Mouse (Mus musculus) thymus, adult 18-20 months (tissue): ENCODE measurements around the gene Vipas39.
"Not testable (repeated sequence)": the region's sequence is repeated elsewhere in the genome, so short reads cannot be mapped to it uniquely, and the experiment has no call there.

Experiments used
- DNase-seq, 2 experiments: peaks; one replicate each; pipeline ENCODE4 v3.0.0; 2022; ENCODE audit warnings: mixed read lengths in 2 of 2

Vipas39 gene

DNA sequence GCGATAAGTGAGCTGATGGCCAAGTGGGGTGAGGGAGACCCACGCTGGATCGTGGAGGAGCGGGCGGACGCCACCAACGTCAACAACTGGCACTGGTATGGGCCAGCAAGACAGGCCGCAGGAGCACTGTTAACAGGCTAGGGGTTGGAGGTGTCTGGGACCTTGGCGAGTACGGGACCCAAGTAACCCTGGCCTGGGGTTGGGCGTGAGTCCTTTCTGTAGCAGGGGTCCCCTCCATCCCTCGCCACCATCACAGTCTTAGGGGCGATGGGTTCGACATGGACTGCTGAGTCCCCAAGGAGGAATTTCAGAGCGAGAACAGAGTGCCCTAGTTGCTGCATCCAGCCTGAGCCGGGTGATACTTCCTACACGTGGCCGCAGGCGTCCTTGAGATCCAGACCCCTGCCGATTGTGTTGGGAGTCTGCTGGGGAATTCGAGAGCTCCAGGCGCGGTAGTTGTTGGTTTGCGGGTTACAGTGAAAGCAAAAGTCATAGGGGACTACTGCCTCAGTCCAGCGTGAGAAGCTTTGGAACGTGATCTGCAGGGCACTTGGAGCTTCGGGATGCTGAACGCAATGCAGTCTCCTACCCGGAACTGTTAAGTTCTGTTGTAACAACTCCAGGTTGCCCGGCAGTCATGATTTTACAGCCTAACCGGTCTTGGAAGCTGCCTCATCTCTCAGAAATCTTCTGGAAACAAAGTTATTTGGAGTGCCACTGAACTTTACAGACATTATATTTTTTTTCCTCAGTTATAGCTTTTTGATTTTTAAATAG, 959 bp upstream of the Vipas39 start:
- no peak for DNase-seq

- DNase-seq: no peak
Measured at GRCm38 (mm10) chr12:87265444-87265843, 612 bp downstream of the Vipas39 start.

DNA sequence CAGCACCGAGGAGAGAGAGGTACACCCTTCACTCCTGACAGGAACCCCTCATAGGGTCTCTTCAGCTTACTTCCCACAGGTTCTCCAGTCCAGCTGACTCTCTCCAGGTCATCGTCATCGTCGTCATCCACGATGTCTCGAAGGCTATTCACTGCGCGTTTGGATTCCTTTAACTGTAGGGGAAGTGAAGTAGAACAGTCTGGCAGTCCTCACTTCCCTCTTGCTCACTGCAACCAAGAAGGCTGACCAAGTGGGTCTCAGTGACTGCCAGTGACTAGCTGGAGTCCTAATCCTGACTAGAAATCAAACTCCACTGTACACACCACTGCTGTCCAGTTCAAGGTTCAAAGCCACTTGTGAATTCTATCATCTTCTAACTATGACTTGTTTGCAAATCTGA, 5.5 kb downstream of the Vipas39 start:
- DNase-seq: no peak

- no peak for DNase-seq
Measured at GRCm38 (mm10) chr12:87256629-87257028, 9.4 kb downstream of the Vipas39 start.

DNA sequence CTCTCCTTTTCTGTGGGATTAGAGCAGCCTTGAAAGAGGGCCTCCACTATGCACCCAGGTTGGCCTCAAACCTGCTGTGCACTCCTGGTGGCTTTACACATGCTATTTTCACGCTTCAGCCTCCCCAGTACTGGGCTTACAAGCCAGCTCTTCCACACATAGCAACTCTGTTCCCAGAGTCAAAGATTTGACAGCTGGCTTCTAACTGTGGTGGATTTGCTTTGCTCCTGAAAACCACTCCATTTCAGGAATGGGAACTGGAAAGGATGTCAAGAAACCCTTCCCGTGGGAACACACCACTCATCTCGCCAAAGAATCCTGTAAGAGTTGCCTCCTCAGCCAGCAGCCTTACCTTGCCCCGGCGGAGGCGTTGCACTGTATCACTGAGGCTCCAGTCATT, 12.2 kb downstream of the Vipas39 start:
- DNase-seq: no peak

DNA sequence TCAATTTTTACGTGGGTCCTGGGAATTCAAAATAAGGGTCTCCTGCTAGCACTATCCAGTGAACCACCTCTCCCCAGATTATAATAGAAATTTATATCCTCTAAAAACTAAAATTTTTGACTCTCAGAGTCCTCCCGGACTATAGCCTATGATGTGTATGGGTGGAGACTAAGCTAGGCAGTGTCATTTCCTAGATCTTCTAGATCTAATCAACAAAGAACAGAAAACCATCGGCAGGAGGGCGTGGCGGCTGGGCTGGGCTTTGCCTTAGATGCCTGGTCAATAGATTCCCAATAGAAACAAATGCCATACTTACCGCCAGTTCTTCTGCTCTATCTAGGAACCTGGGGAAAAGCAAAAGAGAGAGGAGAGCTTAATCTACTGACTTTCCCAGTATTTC, 15.9 kb downstream of the Vipas39 start:
- DNase-seq: no peak

- no peak for DNase-seq
Measured at GRCm38 (mm10) chr12:87238632-87239031, 27.4 kb downstream of the Vipas39 start, which contains the start of gene Noxred1. Gene Noxred1 (minus strand): TSS chr12:87238732.

DNA sequence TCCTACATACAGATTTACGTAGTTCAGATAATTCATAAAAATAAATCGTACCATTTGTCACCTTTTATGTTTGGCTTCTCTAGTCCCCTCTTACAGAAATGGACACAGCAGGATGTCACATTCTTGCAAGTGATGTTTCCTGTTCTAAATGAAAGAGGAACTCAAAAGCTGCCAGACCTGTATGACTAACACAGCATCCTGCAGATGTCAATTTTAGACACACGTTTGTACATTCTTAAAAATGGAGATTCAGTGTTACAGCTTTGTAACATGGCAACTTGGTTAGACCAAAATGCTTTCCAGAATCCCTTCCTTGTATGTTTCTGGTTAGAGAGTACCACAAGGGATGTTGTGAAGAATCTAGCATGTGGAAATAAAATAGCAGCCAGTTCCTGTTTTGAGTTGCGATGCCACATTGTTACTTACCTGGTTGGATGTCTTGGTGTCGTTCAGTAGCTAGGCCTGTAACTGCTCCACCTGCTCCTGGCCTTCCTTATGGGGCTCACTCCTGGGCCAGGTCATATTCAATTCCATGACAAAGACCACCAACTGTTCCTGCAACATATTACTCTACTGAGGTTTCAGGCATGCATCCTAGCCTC, 29.1 kb downstream of the Vipas39 start:
- DNase-seq: no peak

DNA sequence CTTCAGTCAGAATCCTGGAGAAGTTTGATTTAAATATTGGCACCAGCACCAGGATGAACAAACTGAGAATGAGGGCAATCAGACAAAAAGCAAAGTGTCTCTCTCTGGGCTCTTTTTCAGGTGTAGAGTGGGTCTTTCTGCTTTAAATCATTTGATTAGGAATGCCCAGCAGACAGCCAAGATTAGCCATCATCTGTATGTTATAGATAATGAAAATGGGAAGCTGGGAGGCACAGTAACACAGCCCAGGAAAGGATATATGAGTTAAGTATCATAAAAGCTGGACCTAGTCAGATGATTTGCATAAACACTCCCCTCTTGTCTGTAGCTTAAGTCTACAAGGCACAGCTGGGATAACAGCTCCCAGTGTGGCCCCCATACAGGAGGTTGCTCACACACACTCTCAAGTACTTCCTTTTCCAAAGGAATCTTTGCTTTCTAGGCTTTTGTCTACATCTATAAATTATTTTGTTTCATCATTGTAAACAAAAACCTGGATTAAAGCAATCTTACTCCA, 35.6 kb downstream of the Vipas39 start:
- DNase-seq: no peak

DNA sequence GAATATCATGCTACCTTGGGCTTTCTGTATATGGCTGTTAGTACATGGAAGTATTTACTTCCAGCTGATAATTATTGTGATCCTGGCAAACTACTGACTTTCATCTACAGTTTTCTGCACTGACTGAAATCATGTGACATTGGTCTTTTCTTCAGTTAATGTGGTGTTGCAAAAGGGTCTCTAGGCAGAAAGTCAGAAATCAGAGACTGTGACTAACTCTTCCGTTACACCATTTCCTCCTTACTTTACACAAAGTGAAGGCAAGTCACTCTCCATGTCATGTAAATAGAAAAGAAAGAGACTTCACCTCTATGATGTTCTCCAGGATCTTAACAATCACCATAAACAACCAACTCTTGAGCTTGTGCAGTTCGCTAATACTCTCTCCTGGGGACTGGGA, 36.4 kb downstream of the Vipas39 start:
- DNase-seq: no peak

DNA sequence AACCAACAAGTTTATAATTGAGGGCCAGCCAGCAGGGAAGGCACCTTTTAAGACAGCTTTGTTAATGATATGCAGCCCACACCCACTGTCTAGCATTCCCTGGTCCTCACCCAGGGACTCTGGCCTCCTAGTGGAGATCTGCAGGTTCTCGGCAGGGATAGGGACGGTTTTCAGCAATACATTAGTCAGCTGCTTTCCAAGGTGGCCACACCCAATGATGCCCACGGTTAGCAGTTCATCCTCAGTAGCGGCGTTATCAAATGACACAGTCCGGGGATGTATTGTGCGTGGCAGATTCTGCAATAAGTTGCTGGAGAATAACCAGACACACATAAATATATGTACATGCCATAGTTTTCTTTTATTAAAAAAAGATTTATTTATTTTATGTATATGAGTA, 39.3 kb downstream of the Vipas39 start:
- no peak for DNase-seq

DNA sequence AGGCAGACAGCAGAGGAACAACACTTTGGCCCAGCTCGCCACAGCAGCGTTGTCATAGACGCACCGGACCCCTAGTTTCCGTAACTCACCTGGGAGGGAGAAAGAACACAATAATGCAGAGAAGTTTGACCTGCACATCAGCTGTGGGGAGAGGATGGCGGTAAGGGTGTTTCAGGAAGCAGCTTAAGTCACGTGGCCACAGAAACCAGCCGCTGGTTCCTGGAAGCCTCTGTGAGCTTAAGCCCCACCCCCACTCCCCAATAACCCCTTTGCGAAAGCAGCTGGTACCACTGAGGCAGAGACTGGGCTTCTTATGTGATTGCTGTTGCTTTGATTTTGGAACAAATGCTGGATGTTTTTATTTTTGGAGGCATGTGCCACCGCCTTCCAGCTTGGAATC, 41.1 kb downstream of the Vipas39 start:
- no peak for DNase-seq

DNA sequence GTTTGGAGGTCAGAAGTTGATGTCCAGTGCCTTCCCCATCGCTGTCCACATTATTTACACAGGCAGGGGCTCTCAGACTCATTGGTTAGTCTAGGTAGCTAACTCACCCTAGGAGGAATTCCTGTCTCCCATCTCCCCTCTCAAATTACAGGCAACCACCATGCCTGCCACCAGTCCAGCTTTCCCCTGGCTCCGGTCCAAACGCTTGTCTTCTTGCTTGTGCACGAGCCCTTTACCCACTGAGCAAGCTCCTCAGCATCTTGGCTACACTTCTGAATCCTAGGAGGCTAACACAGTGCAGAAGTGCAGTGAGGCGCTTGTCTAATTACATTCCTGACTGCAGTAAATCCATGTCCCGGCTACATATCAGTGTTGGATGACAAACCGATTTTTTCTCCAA, 46.7 kb downstream of the Vipas39 start:
- no peak for DNase-seq

- no peak for DNase-seq
Measured at GRCm38 (mm10) chr12:87217596-87217995, 48.5 kb downstream of the Vipas39 start.

GRCm38 (mm10) chr12:87216053-87216452, 50.0 kb downstream of the Vipas39 start:
- no peak for DNase-seq

DNA sequence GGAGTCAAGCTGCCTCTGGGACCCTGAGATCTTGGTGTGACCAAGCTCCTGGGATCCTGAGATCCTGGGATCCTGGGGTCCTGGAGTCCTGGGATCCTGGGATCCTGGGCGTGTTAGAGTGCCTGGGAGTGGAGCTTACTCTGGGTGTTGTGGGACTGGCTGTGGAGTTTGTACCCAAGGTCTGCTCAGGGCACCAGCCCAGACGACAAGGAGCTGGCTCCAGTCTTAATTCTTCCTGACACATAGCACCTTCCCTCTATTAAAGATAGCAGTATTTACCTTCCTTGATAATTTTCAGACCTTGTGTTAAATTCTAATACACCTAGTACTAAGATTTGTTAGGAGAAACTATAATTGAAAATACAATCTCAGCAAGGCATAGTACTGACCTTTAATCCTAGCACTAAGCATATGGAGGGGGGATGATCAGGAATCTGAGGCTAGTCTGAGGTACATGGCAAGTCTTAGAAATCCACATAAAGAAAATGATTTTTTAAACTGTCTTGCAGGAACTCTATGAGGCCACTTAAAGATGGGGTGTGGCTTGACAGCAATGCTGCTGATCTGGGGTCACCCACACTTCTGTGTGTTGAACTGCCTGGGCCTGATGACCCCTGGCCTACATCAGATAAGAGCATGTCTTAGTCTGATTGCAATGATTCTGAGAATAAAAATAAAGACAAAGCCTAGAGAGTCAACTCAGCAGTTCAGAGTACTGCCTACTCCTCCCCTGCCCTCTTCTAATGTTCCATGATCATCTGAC, 53.0 kb downstream of the Vipas39 start:
- DNase-seq: no peak

GRCm38 (mm10) chr12:87205789-87206188, 60.3 kb downstream of the Vipas39 start:
- DNase-seq: not testable (repeated sequence)

DNA sequence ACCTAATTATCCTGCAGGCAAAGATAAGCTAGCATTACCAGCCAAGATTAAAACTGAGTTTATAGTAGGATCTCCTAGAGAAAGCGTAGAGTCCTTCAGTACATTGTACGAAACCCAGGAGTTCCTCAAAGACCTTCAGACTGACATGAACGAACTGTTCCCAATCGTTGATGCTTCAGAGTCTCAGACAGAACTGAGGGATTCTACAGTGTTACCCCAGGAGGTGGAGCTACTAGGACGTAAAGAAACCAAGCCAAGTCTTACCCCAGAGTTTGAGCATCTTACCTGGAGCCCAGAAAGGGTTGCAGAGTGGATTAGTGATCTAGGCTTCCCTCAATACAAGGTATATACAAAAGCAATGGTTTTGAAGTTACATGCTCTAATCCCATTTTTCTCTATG, 64.4 kb downstream of the Vipas39 start:
- no peak for DNase-seq

DNA sequence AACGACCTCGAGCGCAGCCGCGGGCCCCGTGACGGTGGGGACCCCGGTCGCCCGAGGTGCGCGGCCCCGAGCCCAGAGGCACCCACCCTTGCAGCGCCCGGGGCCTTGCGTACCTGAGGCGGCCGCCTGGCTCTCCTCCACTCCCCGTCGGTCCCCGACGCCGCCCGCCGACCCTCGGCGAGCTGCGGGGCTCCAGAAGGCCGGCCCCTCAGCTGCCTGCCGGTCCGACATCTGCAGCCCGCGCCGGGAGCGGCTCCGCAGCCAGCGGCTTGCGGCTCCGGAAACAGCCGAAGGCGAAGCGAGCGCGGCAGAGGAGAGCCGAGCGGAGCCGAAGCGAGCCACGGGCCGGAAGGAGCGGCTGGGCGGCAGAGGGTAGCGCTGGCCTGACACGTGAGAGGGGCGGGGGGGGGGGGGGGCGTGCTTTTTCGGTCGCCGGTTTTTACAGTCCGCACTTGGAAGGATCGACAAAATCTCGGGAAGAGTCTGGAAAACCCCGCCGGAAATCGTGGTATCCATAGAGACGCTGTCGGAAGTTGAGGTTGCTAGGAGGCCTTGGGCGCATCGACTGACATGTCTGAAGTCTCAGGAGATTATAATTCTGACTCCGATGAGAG, 66.0 kb downstream of the Vipas39 start, which contains the start of gene Tmed8:
TSS of gene Tmed8 (minus strand) at position 482 of the 614 bp plus-strand sequence.
- peak; percentile 75 to 77 for DNase-seq

- DNase-seq: peak; percentile 49 to 55
Measured at GRCm38 (mm10) chr12:87199206-87199972, 66.7 kb downstream of the Vipas39 start, which contains the start of gene Samd15. Gene Samd15 (plus strand): TSS chr12:87199723.

- DNase-seq: no peak
Measured at GRCm38 (mm10) chr12:87198792-87199191, 67.3 kb downstream of the Vipas39 start.

DNA sequence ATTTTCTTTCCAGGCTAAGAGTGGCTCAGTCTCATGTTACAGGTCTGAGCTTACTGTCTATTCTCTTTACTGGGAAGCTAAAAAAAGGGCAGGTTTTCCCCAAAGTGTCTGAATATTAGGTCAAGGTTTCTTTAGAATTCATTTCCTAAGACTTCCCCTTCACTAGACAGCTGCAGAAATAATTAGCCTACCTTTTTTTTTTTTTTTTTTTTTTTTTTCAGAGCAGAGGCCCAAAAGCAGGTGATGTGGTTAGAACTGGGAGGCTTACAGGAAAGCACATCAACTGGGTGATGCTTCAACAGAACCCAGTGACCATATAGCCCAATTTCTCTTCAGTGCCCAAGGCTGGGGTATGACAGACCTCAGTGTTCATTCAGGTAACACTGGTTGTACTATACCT, 69.7 kb downstream of the Vipas39 start:
- no peak for DNase-seq
